ENCODE assay signal across 12 mouse cellular contexts in the genomic region with DNA sequence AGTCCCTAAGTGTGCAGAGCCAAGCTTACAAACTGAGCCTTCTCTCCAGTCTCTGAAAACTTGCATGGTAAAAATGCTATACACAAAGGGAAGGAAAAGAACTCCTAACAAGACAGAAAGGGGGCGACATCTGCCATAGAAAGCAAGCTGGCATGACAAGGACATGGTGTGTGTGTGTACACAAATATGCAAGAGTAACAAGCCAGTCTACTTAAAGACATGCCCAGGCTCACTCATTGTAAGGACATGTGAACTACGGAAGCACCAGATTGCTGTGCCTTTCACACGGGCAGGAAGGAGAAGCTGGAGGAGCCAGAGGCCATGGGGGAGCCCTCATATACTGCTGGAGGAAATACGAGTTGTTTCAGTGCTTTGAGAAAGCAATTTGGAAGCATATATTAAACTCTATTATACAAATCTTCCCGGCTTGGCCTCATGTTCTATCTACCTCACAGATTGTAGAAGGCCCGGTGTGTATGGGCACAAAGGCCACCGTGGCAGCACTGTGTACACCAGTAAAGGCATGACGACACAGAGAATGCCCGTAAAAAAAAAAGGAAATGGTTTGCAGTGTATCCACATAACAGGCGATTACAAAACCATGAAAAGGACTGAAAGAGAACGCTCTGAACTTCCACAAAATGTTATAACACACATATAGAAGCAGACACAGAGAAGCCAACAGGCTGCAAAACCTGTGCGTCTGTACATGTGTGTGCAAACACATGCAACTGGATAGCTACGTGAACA. TPM values are rescaled to one million over a fixed set of nuclear protein-coding genes. Genes with fewer than 3 reads are reported as not detected.
DNase-seq lines count a peak whose midpoint lies in the region; ATAC-seq and TF ChIP-seq lines count a peak whose summit lies in the region.
"Had no signal": no experiment of that assay in that cellular context is flagged by ENCODE, and none has a peak within 500 bp of the region (broad histone marks: within the 10 kb centered on the region; RNA-seq: fewer than 3 reads in every experiment).

No protein-coding gene starts in this region.

- no peak overlapping the region for H3K4me3 ChIP-seq in heart, embryonic 13.5 days
- no peak overlapping the region for H3K4me3 ChIP-seq in liver, embryonic 14.5 days (ENCODE audit: insufficient read depth in 1 of 2, low read depth in 2 of 2, low read length in 2 of 2)
- H3K4me3 ChIP-seq in stomach, postnatal 0 days (ENCODE audit: low read depth, low read length): no peak overlapping the region
- H3K4me3 ChIP-seq: forebrain, embryonic 10.5 days had no signal

- H3K36me3 ChIP-seq in heart, embryonic 13.5 days: peaks cover 34% of the 10 kb centered on the region
- no peaks in the 10 kb centered on the region for H3K36me3 ChIP-seq in liver, embryonic 14.5 days (replicated peaks; ENCODE audit: control insufficient read depth, insufficient read depth, low read depth)
- 0 out of 2 replicates have a peak, but pooled peaks cover 2% of the 10 kb centered on the region for H3K36me3 ChIP-seq in stomach, postnatal 0 days (ENCODE audit: control insufficient read depth, insufficient read depth, low read length)
- H3K36me3 ChIP-seq: forebrain, embryonic 10.5 days had no signal

- peak overlapping the region; percentile 84 for H3K27ac ChIP-seq in heart, embryonic 13.5 days (replicated peaks)
- H3K27ac ChIP-seq in liver, embryonic 14.5 days: no peak overlapping the region
- no peak overlapping the region for H3K27ac ChIP-seq in stomach, postnatal 0 days (replicated peaks)

- TF ChIP-seq CTCF in liver, embryonic 14.5 days (IDR thresholded peaks at IDR 0.05; ENCODE audit: low read depth): peak; percentile 32; the same call in 1 of the 2 replicates
- peak; percentile 66 for TF ChIP-seq CTCF in stomach, postnatal 0 days (IDR thresholded peaks at IDR 0.05; ENCODE audit: low read depth)

- H3K27me3 ChIP-seq in heart, embryonic 13.5 days (replicated peaks): no peaks in the 10 kb centered on the region
- H3K27me3 ChIP-seq in liver, embryonic 14.5 days (ENCODE audit: control insufficient read depth, insufficient read depth, low read length): no peaks in the 10 kb centered on the region
- H3K27me3 ChIP-seq in stomach, postnatal 0 days (ENCODE audit: control insufficient read depth, insufficient read depth, low read length): no peaks in the 10 kb centered on the region

- no peak for TF ChIP-seq EP300 in liver, embryonic 14.5 days (IDR thresholded peaks at IDR 0.05; ENCODE audit: low read depth)
- no peak for TF ChIP-seq EP300 in stomach, postnatal 0 days (optimal IDR thresholded peaks at IDR 0.05)

- no peak for DNase-seq in heart, postnatal 4 days
- DNase-seq in thymus, postnatal 14 days: peak; percentile 39
- no peak for DNase-seq in thymus, postnatal 36 days
- DNase-seq in liver, embryonic 14.5 days (ENCODE audit: low read depth in 3 of 3, low spot score in 3 of 3): no peak
- DNase-seq in stomach, postnatal 0 days (ENCODE audit: low spot score): no peak
- no peak for DNase-seq in adrenal gland, adult 18-20 months (ENCODE audit: low spot score in 2 of 2)
- DNase-seq in cerebellum, postnatal 25 days: no peak
- DNase-seq: kidney, adult 18-20 months; midbrain, embryonic 14.5 days; right cerebral cortex, postnatal 25 days had no signal

- peaks cover 98% of the 10 kb centered on the region for H3K4me1 ChIP-seq in heart, embryonic 13.5 days
- peaks cover 0 to 7% of the 10 kb centered on the region in 2 experiments; a peak in 1 of 4 replicates for H3K4me1 ChIP-seq in liver, embryonic 14.5 days (replicated peaks; ENCODE audit: control insufficient read depth in 2 of 2, insufficient read depth in 2 of 2, low read length in 1 of 2)
- H3K4me1 ChIP-seq in stomach, postnatal 0 days (replicated peaks; ENCODE audit: control insufficient read depth, insufficient read depth): 0 out of 2 replicates have a peak, but pooled peaks cover 3% of the 10 kb centered on the region

- peak overlapping the region; percentile 59 for H3K9ac ChIP-seq in heart, embryonic 13.5 days
- H3K9ac ChIP-seq in liver, embryonic 14.5 days (replicated peaks): no peak overlapping the region
- H3K9ac ChIP-seq in stomach, postnatal 0 days (ENCODE audit: low read length): no peak overlapping the region

- 58% methylated on average over 13 of the region's 13 CpGs for WGBS in heart, embryonic 13.5 days
- 29% methylated on average over 13 of the region's 13 CpGs for WGBS in liver, embryonic 14.5 days (ENCODE audit: insufficient replicate concordance)
- 62% methylated on average over 13 of the region's 13 CpGs for WGBS in stomach, postnatal 0 days

- no peak for ATAC-seq in heart, embryonic 13.5 days (ENCODE audit: extremely low read depth, insufficient number of reproducible peaks, low FRiP score, low TSS enrichment)
- ATAC-seq in liver, embryonic 14.5 days (ENCODE audit: insufficient read depth): no peak
- no peak for ATAC-seq in stomach, postnatal 0 days (ENCODE audit: low FRiP score, low TSS enrichment)

- H3K4me2 ChIP-seq in heart, embryonic 13.5 days: no peak overlapping the region
- H3K4me2 ChIP-seq in liver, embryonic 14.5 days (ENCODE audit: low read depth): no peak overlapping the region
- H3K4me2 ChIP-seq in stomach, postnatal 0 days (replicated peaks; ENCODE audit: low read depth): no peak overlapping the region

- H3K9me3 ChIP-seq in heart, embryonic 13.5 days: no peaks in the 10 kb centered on the region
- H3K9me3 ChIP-seq in liver, embryonic 14.5 days (ENCODE audit: control insufficient read depth, low read length): no peaks in the 10 kb centered on the region
- no peaks in the 10 kb centered on the region for H3K9me3 ChIP-seq in stomach, postnatal 0 days (ENCODE audit: control insufficient read depth, low read length)
- H3K9me3 ChIP-seq: forebrain, embryonic 10.5 days had no signal

RNA-seq across cellular contexts. Expression of a gene that starts 28.3 kb away (rescaled TPM):
- polyA plus RNA-seq in heart, embryonic 13.5 days (2015; fragmentation: Nextera tagmentation; extraction: Ambion mirVana): 83.9 and 95.4 TPM in 2 replicates
- total RNA-seq in heart, postnatal 4 days (2021): 100 to 1,000 TPM; 107 to 115 TPM
- polyA plus RNA-seq in liver, embryonic 14.5 days (2012; rRNA removed): 3.5 and 4.8 TPM in 2 replicates
- 2.4 and 3.4 TPM in 2 replicates for polyA plus RNA-seq in liver, embryonic 14.5 days (2014; fragmentation: Nextera tagmentation; extraction: Ambion mirVana)
- polyA plus RNA-seq in stomach, postnatal 0 days (2015; fragmentation: Nextera tagmentation; extraction: Ambion mirVana): 16.1 TPM in 2 replicates
- total RNA-seq in adrenal gland, adult 18-20 months (2021): 10 to 100 TPM; 13.5 to 15.2 TPM

RNA-seq across cellular contexts. Expression of a gene that starts 46.9 kb away (rescaled TPM):
- 106 and 116 TPM in 2 replicates for polyA plus RNA-seq in heart, embryonic 13.5 days (2015; fragmentation: Nextera tagmentation; extraction: Ambion mirVana)
- 10 to 100 TPM; 65.0 to 65.2 TPM for total RNA-seq in heart, postnatal 4 days (2021)
- 18.1 and 19.4 TPM in 2 replicates for polyA plus RNA-seq in liver, embryonic 14.5 days (2012; rRNA removed)
- polyA plus RNA-seq in liver, embryonic 14.5 days (2014; fragmentation: Nextera tagmentation; extraction: Ambion mirVana): 24.6 and 25.1 TPM in 2 replicates
- polyA plus RNA-seq in stomach, postnatal 0 days (2015; fragmentation: Nextera tagmentation; extraction: Ambion mirVana): 71.4 and 76.4 TPM in 2 replicates
- 10 to 100 TPM; 11.0 to 12.7 TPM for total RNA-seq in adrenal gland, adult 18-20 months (2021)
